Mouse (Mus musculus) frontal cortex, postnatal 14 days (tissue): ENCODE data around the gene Ccr9.
"Not testable (repeated sequence)": the region's sequence is repeated elsewhere in the genome, so short reads cannot be mapped to it uniquely, and the experiment has no call there.

Experiments
- DNase-seq, 2 experiments: peaks; one replicate each; pipeline ENCODE4 v3.0.0; 2022; ENCODE audit warnings: low spot score in 2 of 2

The Ccr9 gene

DNA sequence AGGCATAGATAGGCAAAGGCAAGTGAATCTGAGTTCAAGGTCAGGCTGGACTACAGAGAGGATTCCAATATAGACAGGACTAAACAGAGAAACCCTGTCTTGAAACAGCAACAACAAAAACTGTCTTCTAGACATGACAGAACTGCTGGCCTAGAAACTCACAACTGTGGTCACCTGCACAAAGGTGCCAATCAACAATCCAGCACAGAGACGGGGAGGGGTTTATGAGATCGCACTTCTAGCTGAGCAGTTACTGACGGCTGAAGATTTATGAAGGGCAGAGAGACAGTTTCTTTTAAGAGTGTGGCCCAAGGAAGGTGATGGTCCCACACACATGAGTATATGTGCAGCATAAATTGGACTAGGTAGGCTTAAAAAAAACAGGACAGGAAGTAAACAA is 38.1 kb downstream of the Ccr9 start:
- no peak for DNase-seq

DNA sequence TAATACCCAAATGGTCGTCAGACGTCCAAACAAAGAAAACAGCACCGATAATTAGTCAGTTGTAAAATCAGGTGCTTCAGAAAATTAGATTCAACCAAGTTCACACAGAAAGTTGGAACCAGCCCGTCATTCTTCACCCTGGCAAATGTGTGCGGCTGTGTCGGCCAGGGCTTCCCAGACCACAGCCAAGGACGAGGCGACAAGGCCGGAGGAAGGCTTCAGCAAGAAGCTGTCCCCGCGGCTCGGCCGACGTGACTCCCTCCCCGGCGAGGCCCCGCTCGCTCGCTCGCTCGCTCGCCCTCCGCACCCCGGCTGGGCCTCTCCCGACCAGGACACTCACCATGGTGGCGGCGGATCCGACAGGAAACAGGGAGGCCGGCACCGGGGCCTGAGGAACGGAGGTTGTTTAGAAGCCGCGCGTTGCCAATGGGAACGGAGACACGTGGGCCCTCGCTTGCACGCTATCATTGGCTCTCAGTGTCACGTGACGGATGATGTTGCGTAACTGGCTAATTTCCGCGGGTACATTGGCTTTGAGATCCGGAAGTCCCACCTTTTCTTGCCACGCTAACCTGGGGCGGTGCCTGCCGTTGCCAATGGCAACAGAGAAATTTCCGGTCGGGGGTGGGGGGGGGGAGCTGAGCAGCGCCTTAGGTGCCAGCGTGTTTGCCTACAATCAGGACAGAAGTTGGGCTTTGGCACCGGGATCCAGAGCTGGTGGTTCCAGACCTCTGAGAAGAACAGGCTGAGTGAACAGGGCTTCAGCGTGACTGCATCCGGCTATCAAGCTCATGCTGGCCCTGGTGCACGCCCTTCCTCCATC is 39.2 kb downstream of the Ccr9 start, which contains the start of gene Lztfl1:
Gene Lztfl1 (minus strand): TSS at position 512 of the 823 bp plus-strand sequence.
- DNase-seq, result peak; percentile 94 to 95

DNA sequence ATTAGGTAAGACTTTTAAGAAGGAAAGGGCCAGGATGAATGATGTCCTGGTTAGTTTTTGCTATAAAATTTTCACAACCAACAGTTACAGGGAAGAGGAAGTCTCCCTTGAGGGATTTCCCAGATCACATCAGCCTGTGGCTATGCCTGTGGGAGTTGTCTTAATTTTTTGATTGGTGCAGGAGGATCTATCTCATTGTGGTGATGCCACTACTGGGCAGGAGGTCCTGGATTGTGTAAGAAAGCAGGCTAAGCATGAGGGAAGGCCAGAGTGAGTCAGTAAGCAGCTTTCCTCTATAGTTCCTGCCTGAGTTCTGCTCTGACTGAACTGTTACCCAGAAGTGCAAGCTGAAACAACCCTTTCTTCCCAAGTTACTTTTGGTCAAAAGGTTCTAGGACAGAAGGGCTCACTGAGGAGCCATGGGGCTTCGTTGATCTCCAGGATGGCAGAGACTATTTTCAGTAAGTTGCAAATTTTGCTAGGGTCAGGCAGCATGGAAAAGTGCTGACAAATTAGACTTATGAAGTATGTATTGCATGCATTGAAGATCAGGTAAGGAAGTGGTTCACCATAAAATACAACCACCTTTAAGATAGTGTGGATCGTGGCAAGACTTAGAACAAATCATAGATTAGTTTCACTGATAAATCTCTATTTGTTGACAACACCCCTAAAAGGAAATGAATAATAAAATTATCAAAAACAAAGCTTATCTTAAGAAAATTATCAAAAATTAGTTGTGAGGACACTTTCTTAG is 44.7 kb downstream of the Ccr9 start:
- DNase-seq, result no peak

DNA sequence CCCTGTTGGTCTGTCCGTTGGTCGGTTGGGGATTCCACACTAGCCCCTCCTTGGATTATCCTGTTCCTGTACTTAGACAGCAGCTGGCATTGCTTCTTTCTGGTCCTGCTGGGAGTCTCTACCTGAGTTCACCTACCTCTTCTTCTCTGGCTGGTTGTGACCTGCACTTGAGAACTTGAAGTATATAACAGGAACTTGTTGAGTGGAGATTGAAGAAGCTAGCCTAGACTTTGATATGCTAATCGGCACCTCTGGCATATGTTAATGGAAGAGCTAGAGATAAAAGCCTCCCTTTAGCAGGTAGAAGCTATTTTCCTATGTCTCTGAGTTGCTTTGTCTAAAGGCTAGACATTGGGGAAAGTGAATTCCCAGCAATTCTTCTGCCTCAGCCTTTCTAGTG is 53.0 kb downstream of the Ccr9 start:
- DNase-seq, result no peak

DNA sequence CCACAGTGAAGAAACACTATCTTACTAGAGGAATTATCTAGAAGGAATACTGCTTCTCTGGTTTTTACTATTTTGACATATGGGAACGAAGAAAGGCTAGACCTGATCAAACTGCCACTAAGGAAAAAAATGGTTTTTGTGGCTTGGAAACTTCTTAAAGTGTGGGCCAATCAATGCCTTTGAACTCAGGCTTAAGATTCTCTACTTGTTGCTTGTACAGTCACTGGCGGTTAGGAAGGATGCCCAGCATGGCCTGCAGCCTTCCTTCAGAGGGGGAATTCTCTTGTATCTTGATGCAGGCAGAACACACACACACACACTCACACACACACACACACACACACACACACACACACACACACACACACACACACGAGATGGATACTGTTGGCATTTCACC is 55.9 kb downstream of the Ccr9 start:
- DNase-seq, result no peak

DNA sequence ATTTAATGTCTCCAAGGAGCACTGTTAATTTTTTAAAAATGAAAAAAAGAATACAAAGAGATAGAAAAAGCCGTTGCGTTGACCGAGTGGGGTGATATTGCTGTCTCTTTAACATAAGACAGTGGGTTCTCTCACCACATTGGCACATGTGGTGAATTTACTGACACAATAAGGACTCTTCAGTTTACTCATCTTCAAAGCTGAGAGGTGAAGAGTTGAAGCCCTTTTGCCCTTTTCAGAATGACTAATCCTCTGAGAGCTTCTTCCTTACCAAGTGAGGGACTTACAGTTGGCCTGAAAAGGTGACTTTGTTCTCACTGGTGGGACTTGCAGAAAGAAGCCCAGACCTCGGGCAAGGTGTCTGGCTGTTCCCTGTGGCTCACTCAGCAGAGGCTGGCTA is 62.6 kb downstream of the Ccr9 start:
- DNase-seq, result no peak

DNA sequence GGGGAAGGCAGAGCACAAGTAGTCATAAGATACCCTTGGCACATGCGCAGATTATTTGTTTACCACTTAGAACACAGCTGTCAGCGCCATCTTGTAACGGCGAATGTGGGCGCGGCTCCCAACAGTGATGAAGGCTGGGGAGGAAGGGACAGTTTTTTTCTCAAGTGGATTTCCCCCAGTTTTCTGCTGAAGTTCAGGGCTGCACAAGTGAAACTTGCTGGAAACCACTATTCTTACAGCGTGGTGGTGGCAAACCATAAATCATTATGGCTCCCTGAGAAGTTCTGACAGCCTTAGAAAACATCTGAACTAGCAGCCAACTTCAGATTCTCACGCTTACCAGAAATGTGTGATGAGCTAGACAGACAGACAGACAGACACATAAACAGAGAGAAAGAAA is 71.4 kb downstream of the Ccr9 start:
- DNase-seq, result not testable (repeated sequence)

DNA sequence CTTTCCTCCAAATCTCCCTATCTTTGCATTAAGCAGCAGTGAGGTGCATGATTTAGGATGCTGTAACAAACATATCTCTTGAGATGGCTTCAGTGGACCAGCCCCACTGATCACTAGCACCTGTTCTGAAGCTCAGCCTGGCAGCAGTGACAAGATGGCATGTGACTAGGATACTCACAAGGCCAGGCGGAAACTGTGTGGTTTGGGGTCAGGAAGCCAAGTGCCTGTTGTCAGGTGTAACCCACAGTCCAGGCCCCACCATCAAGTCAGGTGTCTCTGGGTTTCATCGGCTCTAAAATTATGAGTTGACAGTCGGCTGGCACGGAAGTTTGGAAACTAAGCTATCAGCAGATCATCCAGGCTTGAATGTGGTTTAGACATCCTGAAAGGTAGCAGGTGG is 76.1 kb downstream of the Ccr9 start:
- DNase-seq, result no peak

DNA sequence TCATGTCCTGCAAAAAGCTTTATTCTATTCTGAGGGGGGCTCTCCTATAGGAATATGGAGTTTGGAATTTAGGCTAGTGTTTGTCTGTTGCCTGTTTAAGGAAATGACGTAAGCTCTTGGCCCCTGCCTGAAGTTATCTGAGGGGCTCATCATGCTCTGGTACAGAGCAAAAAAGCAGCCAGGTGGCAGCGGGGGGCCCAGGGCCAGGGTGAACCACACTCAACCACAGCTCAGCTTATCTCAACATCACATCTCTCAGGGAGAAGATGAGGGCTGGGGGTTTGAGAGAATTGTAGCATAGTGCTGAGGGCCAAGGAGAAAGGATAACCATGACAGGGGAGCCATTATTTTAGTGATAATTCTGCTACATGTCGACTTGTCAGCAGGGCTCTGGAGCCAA is 78.5 kb downstream of the Ccr9 start:
- DNase-seq, result no peak

DNA sequence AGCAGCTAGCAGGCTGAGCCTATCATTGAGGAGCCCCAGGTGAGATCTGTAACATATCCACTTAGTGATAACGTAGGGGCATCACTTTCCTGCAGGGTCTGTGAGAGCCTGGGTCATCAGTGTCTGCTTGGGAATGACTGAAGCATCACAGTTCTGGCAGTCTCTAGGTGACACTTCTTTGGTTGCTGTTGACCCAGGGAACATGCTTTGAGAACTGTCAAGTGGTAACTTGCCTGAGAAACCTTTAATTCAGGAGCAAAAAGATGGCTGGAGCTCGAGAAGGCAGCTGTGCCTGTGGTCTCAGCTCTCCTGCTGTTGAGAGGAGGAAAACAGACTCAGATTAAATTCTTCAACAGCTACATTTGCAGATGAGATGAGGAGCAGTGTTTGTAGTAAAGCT is 79.1 kb downstream of the Ccr9 start:
- DNase-seq, result no peak

DNA sequence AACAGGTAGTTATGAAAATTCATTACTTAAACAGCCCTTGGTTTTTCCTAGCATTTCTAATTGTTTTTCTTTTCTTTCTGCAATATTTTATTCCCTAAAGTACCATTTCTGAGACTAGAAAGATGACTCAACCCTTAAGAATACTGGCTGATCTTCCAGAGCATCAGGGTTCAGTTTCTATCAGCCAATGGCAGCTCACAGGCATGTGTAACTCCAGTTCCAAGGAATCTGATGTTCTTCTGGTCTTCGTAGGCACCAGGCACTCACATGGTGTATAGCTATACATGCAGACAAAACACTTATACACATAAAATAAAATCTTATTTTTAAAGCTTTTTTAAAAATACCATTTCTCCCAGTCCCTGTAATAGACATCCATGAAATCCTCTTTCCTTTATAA is 79.9 kb downstream of the Ccr9 start:
- no peak for DNase-seq

DNA sequence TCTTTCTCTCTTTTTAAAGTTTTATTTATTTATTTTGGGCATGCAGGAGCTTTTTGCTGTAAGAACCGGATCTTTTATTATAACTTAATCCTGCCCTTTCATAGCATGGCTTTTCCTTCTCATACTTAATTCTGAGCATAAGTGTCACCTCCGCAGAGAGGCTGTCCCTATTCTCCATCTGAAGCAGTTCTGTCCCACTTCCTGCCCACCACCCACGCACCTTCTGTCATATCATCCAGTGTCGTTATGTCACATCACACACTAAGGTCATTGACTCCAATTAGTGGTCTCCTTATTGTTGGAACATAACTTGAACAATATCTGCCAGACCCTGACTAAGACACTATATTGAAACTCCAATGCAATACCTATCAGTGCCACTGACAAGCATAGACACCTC is 80.4 kb downstream of the Ccr9 start:
- no peak for DNase-seq

DNA sequence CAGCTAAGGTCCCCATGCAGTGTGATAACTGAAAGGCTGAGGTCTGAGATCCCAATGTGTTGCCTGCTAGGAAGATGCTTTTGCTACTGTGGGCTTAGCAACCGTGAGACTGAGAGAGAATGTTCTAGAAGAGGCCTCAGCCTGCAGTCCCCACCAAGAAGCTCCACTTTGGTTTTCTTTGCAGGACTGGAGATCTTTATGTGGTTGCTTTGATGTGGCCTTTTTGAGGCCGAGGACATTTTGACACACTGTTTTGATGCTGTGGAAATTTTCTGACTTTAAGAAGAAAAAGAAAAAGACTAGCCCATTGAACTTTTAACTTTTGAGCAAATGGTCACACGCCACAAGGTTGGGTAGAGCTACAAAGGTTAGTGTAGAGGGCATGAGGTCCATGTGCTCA is 82.6 kb downstream of the Ccr9 start:
- no peak for DNase-seq

DNA sequence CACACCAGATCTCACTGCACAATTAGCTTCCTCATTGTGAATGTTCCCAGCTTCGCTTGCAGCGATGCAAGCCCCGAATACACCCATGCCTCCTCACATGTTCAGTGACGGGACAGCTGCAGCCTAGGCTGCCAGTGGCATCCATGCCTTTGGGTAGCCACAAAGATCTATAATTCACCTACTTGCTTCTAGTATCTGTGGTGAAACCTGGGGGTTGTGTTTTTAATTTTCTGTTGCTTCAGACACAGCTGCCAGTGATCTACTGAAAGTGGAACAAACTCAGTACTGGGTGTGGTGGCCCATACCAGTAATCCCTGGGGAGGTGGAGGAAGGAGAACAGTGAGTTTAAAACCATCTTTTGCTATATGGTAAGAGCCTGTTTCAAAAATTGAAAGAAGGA is 84.6 kb downstream of the Ccr9 start:
- DNase-seq, result no peak

DNA sequence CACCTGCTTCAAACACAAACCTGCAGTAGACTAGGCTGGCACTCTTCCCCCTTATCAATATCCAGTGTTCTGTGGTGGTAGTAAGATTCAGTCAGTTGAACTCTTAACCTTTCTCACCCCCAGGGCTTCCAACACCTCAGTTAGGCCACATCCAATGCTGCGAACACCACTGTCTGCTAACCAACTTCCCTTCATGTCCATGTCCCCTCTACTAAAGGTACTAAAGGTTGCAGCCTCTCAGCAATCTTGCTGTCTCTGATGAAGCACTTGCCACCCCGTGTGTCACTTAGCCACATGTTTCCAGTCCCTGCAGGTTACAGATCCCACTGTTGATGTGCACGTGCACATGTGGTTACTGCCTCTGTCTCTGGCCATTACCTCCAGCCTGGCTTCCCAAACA is 85.5 kb downstream of the Ccr9 start:
- DNase-seq, result no peak

DNA sequence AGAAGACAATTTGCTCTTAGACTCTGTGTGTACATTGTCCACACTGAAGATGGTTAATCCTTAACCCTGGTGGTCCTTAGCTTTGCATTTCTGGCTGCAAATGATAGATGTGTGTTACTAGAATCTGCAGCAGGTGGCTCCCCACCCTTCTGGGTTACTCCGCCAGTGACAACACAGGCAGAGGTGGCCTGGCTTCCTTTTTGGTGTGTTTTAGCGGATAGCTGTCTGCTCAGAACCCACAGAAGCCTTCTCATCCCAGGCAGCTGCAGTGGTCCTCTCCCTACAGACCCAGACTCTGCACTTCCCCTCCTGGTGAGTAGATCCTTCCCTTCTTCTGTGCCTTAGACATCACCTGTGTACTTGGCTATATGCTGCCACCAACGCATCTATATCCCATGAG is 88.8 kb downstream of the Ccr9 start:
- DNase-seq, result no peak

DNA sequence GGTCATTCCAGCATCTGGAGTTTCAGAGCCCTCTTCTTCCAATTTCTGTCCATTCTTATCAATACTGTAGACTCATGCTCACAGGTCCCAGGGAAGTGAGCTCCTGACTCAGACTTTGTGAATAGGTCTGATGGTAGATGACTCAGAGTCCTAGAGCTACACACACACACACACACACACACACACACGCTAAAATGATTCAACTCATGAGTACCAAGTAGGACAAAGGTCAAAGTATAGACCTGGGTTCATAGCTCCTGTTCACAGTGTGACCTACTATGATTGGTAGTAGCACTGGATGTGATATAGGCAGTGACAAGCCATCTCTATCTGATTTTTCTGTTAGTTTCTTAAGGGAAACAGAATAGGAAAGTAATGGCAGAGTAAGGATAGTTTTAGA is 90.2 kb downstream of the Ccr9 start:
- no peak for DNase-seq

DNA sequence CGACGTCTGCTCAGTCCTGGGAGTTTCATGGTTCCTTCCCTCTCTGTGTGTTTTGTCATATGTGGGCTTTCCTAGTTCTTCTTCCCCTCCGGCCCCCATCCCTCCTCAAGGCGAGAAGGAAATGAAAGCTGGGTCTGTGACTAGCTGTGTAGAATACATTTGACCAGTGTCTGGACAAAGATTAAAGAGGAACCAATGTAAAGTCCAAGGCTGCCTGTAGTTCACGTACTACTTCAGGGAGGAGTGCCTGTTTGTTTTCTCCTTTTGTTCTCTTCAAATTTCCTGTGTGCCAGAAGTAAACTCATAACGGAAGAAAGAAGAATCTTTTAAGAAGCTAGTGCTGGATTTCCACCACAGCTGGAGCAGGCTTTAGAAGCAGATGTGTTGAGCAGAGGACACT is 91.3 kb downstream of the Ccr9 start:
- no peak for DNase-seq

DNA sequence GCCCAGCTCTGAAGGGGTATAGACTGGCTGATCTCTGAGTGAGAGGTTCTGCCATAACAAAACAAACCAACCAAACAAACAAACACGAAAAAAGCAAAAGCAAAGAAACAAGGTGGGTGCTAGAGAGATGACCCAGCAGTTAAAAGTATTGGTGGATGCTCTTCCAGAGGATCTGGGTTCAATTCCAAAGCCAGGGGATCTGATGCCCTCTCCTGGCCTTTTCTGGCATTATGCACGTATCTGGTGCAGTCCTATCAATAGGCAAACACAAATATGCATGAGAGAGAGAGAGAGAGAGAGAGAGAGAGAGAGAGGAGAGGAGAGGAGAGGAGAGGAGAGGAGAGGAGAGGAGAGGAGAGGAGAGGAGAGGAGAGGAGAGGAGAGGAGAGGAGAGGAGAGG is 95.1 kb downstream of the Ccr9 start:
- DNase-seq, result not testable (repeated sequence)

DNA sequence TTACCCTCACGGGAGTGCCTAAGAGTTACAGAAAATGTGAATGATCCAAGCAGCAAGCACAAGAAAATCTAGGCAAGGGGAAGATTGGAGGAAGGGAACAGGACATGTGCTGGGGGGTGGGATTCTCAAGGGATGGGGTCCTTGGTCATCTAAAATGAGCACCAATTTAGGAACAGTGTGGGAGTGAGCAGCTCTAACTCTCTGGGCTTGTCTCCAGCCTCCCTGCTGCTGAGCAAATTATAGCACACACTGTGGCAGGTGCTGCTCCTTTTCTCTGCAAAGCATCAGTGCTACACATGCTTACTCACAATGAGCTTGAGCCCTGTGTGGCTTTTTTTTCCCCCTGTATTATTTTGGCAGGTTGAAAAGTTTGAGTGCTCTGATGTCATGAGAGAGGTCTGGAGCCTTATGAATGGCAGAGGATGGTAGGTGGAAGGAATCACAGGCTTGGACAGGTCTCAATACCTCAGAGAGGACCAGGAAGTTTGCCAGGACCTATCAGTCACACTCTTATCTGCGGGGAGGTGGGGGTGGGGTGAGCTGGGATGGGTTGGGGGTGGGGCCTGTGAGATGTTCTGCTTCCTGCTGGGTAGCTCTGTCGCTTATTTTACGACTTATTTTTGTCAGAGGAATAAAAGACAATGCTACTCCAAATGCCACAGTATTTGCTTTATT is 110.8 kb downstream of the Ccr9 start:
- no peak for DNase-seq

DNA sequence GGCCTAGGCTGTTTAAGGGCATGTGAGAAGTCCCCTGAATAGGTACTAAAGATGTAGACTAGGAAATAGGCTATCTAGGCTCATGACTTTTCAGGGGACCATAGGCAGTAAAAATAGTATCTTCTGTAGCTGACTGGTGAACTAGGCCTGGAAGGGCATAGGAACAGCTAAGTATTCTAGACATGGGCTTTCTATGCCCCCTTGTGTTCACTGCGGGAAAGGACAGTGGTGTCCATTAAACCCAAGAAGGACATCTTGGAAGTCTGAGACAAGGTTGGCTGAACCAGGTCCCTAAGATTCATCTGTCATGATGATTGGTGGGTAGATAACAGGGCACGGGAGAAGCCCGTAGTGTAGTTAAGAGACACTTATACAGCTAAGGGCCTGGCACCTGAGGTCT is 117.9 kb downstream of the Ccr9 start:
- DNase-seq, result peak; percentile 11 to 27

DNA sequence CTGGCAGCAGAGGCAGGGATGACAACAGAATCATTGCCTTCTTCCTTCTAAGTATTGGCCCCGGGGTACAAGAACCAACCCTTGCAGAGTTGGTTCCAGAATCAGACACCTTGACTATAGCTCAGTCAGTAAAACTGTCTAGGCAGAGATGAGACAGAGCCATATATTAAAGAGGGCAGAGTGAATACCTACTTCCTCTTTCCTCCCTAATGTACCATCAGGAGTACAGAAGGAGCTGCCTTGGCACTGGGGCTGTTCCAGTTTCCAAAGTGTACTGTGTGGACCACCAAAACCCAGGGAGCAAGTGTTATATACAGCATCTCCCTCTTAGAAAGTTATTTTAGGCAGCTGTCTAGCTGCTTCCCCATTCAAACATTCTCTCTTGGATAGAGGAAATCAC is 123.3 kb downstream of the Ccr9 start:
- no peak for DNase-seq

DNA sequence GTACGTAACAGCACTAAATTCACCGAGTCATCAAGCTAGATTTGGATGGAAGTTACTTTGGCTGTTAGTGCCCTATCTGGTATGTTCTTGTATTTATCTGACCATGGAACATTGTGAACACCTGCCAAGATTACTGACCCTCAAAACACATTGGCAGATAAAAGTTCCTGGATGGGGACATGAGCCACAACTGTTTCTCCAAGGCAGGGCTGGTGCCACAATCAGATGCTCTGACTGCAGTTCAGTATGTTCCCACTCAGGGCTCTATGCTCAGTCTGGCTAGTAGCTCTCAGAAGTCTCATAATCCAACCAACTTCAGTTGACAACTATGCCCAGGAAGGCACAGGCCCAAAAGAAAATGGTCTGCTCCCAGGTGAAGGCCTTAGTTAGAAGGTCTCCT is 124.2 kb downstream of the Ccr9 start:
- DNase-seq, result no peak
